Mouse (Mus musculus): Measurements from ENCODE around the gene Chrna7. TPM values are rescaled to one million over a fixed set of nuclear protein-coding genes. Genes with fewer than 3 reads are reported as not detected.
A peak's percentile ranks its signal among the peaks of the same experiment; 100 is the strongest.

The Chrna7 gene
- 0.02 and 0.05 TPM in 2 replicates for polyA plus RNA-seq (2012; rRNA removed)
- not detected in 2 replicates for polyA plus RNA-seq (2014; fragmentation: Nextera tagmentation; extraction: Ambion mirVana)

DNA sequence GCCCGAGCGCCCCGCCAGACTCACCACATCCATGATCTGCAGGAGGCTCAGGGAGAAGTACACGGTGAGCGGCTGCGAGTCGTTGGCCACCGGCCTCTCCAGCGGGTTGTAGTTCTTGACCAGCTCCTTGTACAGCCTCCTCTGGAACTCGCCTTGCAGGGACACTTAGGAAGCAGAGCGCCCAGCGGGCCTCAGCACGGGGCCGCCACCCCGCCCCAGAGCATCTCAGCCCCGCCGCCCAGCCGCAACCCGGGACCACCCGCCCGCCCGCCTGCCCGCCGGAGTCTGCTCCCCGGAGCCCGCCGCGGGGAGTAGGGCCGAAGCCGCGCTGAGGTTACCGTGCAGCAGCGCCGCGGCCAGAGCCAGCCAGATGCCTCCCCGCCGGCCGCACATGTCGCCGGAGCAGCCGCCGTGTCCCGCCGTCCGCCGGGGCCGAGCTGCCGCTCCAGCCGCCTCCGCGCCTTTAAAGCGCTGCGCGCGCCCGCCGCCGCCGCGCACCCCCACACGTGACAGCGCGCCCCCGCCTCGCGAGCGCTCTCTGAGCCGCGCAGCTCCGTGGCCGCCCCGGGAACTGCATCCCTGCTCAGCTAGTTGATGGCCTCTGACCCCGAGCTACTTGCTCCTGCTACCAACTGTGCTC, at the start of gene Chrna7:
Chrna7 (minus strand) TSS at position 486 of the 640 bp plus-strand sequence.
- Histone ChIP-seq H3K9ac (replicated peaks) (no peak within 1 kb of the TSS), H3K27me3 (ENCODE audit: control insufficient read depth, insufficient read depth, low read length) (peaks cover 17% of the 10 kb centered on the region), H3K4me1 (replicated peaks; ENCODE audit: control insufficient read depth in 2 of 2, insufficient read depth in 2 of 2, low read length in 1 of 2) (no peaks in the 10 kb centered on the region), H3K9me3 (ENCODE audit: control insufficient read depth, low read length) (no peaks in the 10 kb centered on the region), H3K4me2 (ENCODE audit: low read depth) (peak within 1 kb of the TSS; percentile 54), H3K27ac (no peak within 1 kb of the TSS), H3K36me3 (replicated peaks; ENCODE audit: control insufficient read depth, insufficient read depth, low read depth) (no peaks in the 10 kb centered on the region), H3K4me3 (ENCODE audit: insufficient read depth in 1 of 2, low read depth in 2 of 2, low read length in 2 of 2) (peak within 1 kb of the TSS; percentile 26 to 47)
- TF ChIP-seq EP300 (IDR thresholded peaks at IDR 0.05; ENCODE audit: low read depth) (no peak), CTCF (IDR thresholded peaks at IDR 0.05; ENCODE audit: low read depth) (peak; percentile 36; the same call in 1 of the 2 replicates)
- DNase-seq (ENCODE audit: low read depth in 3 of 3, low spot score in 3 of 3): peak in 1 of 3 experiments; percentile 2
- WGBS (ENCODE audit: insufficient replicate concordance): under 1% methylated on average over 69 of the region's 73 CpGs
- peak; percentile 53; the same call in 1 of the 2 replicates for ATAC-seq (ENCODE audit: insufficient read depth)

GRCm38 (mm10) chr7:63249404-63249803, 37.0 kb upstream of the Chrna7 start:
- no peak overlapping the region for H3K4me3 ChIP-seq (ENCODE audit: insufficient read depth in 1 of 2, low read depth in 2 of 2, low read length in 2 of 2)
- no peaks in the 10 kb centered on the region for H3K9me3 ChIP-seq (ENCODE audit: control insufficient read depth, low read length)
- no peak for ATAC-seq (ENCODE audit: insufficient read depth)
- H3K4me2 ChIP-seq (ENCODE audit: low read depth): no peak overlapping the region
- no peaks in the 10 kb centered on the region for H3K36me3 ChIP-seq (replicated peaks; ENCODE audit: control insufficient read depth, insufficient read depth, low read depth)
- no peaks in the 10 kb centered on the region for H3K4me1 ChIP-seq (replicated peaks; ENCODE audit: control insufficient read depth in 2 of 2, insufficient read depth in 2 of 2, low read length in 1 of 2)
- TF ChIP-seq EP300 (IDR thresholded peaks at IDR 0.05; ENCODE audit: low read depth): no peak
- no peak for TF ChIP-seq CTCF (IDR thresholded peaks at IDR 0.05; ENCODE audit: low read depth)
- WGBS (ENCODE audit: insufficient replicate concordance): 61% methylated on average over 2 of the region's 2 CpGs
- no peak for DNase-seq (ENCODE audit: low read depth in 3 of 3, low spot score in 3 of 3)
- H3K27ac ChIP-seq: no peak overlapping the region
- no peak overlapping the region for H3K9ac ChIP-seq (replicated peaks)
- no peaks in the 10 kb centered on the region for H3K27me3 ChIP-seq (ENCODE audit: control insufficient read depth, insufficient read depth, low read length)

GRCm38 (mm10) chr7:63237852-63238516, 25.6 kb upstream of the Chrna7 start:
- TF ChIP-seq CTCF (IDR thresholded peaks at IDR 0.05; ENCODE audit: low read depth) (no peak), EP300 (IDR thresholded peaks at IDR 0.05; ENCODE audit: low read depth) (no peak)
- WGBS (ENCODE audit: insufficient replicate concordance): 45% methylated on average over 3 of the region's 3 CpGs

DNA sequence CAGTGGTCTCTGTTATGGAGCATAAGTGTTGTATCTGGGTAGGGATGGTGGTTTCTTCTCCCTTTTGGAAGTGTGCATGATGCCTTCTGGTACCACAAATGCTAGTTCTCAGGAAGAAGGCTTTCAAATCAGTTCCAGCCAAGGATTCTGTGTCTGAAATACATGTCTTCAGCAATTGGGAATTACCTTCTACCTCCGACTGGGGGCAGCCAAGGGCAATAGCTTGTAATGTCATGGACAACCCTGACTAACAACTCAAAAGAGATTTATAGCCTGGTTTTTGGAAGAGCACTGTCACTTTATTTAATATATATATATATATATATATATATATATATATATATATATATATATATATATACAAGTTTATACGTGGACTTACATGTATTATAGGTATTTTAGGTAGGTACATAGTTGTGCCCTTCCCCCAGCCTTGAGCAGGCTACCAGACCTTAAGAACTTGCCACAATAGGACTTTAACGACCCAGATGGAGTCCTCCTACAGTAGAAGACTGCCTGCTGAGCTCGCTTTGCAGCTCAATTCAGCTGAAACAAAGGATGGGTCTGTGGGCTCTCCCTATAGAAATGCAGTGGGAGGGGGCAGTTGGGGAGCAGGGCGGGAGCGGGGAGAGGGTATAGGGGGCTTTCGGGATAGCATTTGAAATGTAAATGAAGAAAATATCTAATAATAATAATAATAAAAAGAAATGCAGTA, 12.9 kb upstream of the Chrna7 start:
- 34% methylated on average over 7 of the region's 7 CpGs for WGBS (ENCODE audit: insufficient replicate concordance)
- Histone ChIP-seq H3K9ac (replicated peaks) (no peak overlapping the region), H3K27me3 (ENCODE audit: control insufficient read depth, insufficient read depth, low read length) (no peaks in the 10 kb centered on the region), H3K36me3 (replicated peaks; ENCODE audit: control insufficient read depth, insufficient read depth, low read depth) (no peaks in the 10 kb centered on the region), H3K27ac (no peak overlapping the region), H3K9me3 (ENCODE audit: control insufficient read depth, low read length) (no peaks in the 10 kb centered on the region), H3K4me1 (replicated peaks; ENCODE audit: control insufficient read depth in 2 of 2, insufficient read depth in 2 of 2, low read length in 1 of 2) (no peaks in the 10 kb centered on the region), H3K4me3 (ENCODE audit: insufficient read depth in 1 of 2, low read depth in 2 of 2, low read length in 2 of 2) (no peak overlapping the region), H3K4me2 (ENCODE audit: low read depth) (no peak overlapping the region)
- DNase-seq (ENCODE audit: low read depth in 3 of 3, low spot score in 3 of 3) (no peak), ATAC-seq (ENCODE audit: insufficient read depth) (no peak)
- TF ChIP-seq CTCF (IDR thresholded peaks at IDR 0.05; ENCODE audit: low read depth): no peak

More at GRCm38 (mm10) chr7:63237852-63238516, 25.6 kb upstream of the Chrna7 start:
- no peak for ATAC-seq (ENCODE audit: insufficient read depth)
- Histone ChIP-seq H3K4me1 (replicated peaks; ENCODE audit: control insufficient read depth in 2 of 2, insufficient read depth in 2 of 2, low read length in 1 of 2) (no peaks in the 10 kb centered on the region), H3K9ac (replicated peaks) (no peak overlapping the region), H3K27ac (no peak overlapping the region), H3K4me3 (ENCODE audit: insufficient read depth in 1 of 2, low read depth in 2 of 2, low read length in 2 of 2) (no peak overlapping the region), H3K4me2 (ENCODE audit: low read depth) (no peak overlapping the region), H3K27me3 (ENCODE audit: control insufficient read depth, insufficient read depth, low read length) (no peaks in the 10 kb centered on the region), H3K9me3 (ENCODE audit: control insufficient read depth, low read length) (no peaks in the 10 kb centered on the region), H3K36me3 (replicated peaks; ENCODE audit: control insufficient read depth, insufficient read depth, low read depth) (no peaks in the 10 kb centered on the region)
- DNase-seq (ENCODE audit: low read depth in 3 of 3, low spot score in 3 of 3): no peak

GRCm38 (mm10) chr7:63211641-63212083, 707 bp downstream of the Chrna7 start:
- H3K36me3 ChIP-seq (replicated peaks; ENCODE audit: control insufficient read depth, insufficient read depth, low read depth): no peaks in the 10 kb centered on the region
- H3K9me3 ChIP-seq (ENCODE audit: control insufficient read depth, low read length): no peaks in the 10 kb centered on the region
- DNase-seq (ENCODE audit: low read depth in 3 of 3, low spot score in 3 of 3) (no peak), ATAC-seq (ENCODE audit: insufficient read depth) (no peak)
- peak overlapping the region; percentile 6 to 47; a peak in 3 of 4 replicates for H3K4me3 ChIP-seq (ENCODE audit: insufficient read depth in 1 of 2, low read depth in 2 of 2, low read length in 2 of 2)
- no peaks in the 10 kb centered on the region for H3K4me1 ChIP-seq (replicated peaks; ENCODE audit: control insufficient read depth in 2 of 2, insufficient read depth in 2 of 2, low read length in 1 of 2)
- H3K27me3 ChIP-seq (ENCODE audit: control insufficient read depth, insufficient read depth, low read length): peaks cover 17% of the 10 kb centered on the region
- H3K27ac ChIP-seq: no peak overlapping the region
- H3K9ac ChIP-seq (replicated peaks): no peak overlapping the region
- 2% methylated on average over 13 of the region's 13 CpGs for WGBS (ENCODE audit: insufficient replicate concordance)
- peak overlapping the region; percentile 54 for H3K4me2 ChIP-seq (ENCODE audit: low read depth)
- TF ChIP-seq EP300 (IDR thresholded peaks at IDR 0.05; ENCODE audit: low read depth) (no peak), CTCF (IDR thresholded peaks at IDR 0.05; ENCODE audit: low read depth) (no peak)

Data from liver, embryonic 14.5 days (tissue).